Mouse (Mus musculus) MEL (cell line): Measurements from ENCODE around the gene Igfn1. TPM values are rescaled to one million over a fixed set of nuclear protein-coding genes. Genes with fewer than 3 reads are reported as not detected.

ENCODE experiments used
- DNase-seq: peaks from one replicate; pipeline ENCODE4 v3.0.0; 2011; ENCODE audit warnings: low read depth, low spot score
- H3K27ac ChIP-seq: 2 replicates; pipeline ENCODE4 v1.5.1; 2012; ENCODE audit warnings: low read depth, mild to moderate bottlenecking, control low read depth, low read length, moderate library complexity; ENCODE audit not compliant: control insufficient read depth
- H3K27me3 ChIP-seq, 2 experiments: fragments of 150-350 bp in 1 of 2; sonication (generic) in 1 of 2; 2 replicates each; pipeline ENCODE4 v1.6.1; 2012; ENCODE audit warnings: low read length in 2 of 2, mild to moderate bottlenecking in 2 of 2, improper control_type of control experiment in 1 of 2, moderate library complexity in 1 of 2; ENCODE audit not compliant: insufficient read depth in 2 of 2, control insufficient read depth in 1 of 2
- H3K36me3 ChIP-seq, 2 experiments: 2 replicates each; pipeline ENCODE4 v1.6.1; 2012 to 2014; ENCODE audit warnings: low read length in 2 of 2, improper control_type of control experiment in 1 of 2, inconsistent platforms in 1 of 2, mild to moderate bottlenecking in 1 of 2; ENCODE audit not compliant: insufficient read depth in 2 of 2, control insufficient read depth in 1 of 2
- H3K4me1 ChIP-seq, 2 experiments: fragments of 150-350 bp in 1 of 2; sonication (generic) in 1 of 2; 2 replicates each; pipeline ENCODE4 v1.6.1; 2012; ENCODE audit warnings: low read length in 2 of 2, improper control_type of control experiment in 1 of 2, mild to moderate bottlenecking in 1 of 2; ENCODE audit not compliant: insufficient read depth in 2 of 2, control insufficient read depth in 1 of 2
- H3K4me3 ChIP-seq, 2 experiments: fragments of 150-350 bp in 1 of 2; sonication (generic) in 1 of 2; 2 replicates each; pipeline ENCODE4 v1.5.1; 2012; ENCODE audit warnings: low read depth in 2 of 2, low read length in 2 of 2, mild to moderate bottlenecking in 2 of 2, moderate library complexity in 2 of 2, control low read depth in 1 of 2, improper control_type of control experiment in 1 of 2; ENCODE audit not compliant: control insufficient read depth in 1 of 2, insufficient read depth in 1 of 2
- H3K79me2 ChIP-seq: 2 replicates; pipeline ENCODE4 v1.6.1; 2012; ENCODE audit warnings: mild to moderate bottlenecking, low read length, moderate library complexity; ENCODE audit not compliant: control insufficient read depth, poor library complexity, insufficient read depth
- H3K9ac ChIP-seq: 2 replicates; pipeline ENCODE4 v1.6.1; 2012; ENCODE audit warnings: low read depth, mild to moderate bottlenecking, control low read depth, low read length, moderate library complexity; ENCODE audit not compliant: control insufficient read depth, poor library complexity, severe bottlenecking
- H3K9me3 ChIP-seq: fragments of 150-350 bp; sonication (generic); replicated peaks from 2 replicates; pipeline ENCODE4 v1.6.1; 2012; ENCODE audit warnings: mild to moderate bottlenecking, low read length, improper control_type of control experiment, moderate library complexity; ENCODE audit not compliant: insufficient read depth
- CHD1 ChIP-seq: IDR thresholded peaks from 2 replicates; pipeline ENCODE4 v1.6.1; 2012; ENCODE audit warnings: low read depth, mild to moderate bottlenecking, inconsistent platforms, low read length, improper control_type of control experiment
- CHD2 ChIP-seq: IDR thresholded peaks from 2 replicates; pipeline ENCODE4 v1.6.1; 2011; ENCODE audit warnings: low read length, improper control_type of control experiment
- CTCF ChIP-seq, 3 experiments: IDR thresholded peaks in 2 of 3; conservative IDR thresholded peaks in 1 of 3; 2 replicates each; pipeline ENCODE4 v1.5.1; 2011 to 2012; ENCODE audit warnings: low read length in 3 of 3, low read depth in 2 of 3, mild to moderate bottlenecking in 2 of 3, improper control_type of control experiment in 1 of 3, inconsistent platforms in 1 of 3, mixed read lengths in 1 of 3, moderate library complexity in 1 of 3; ENCODE audit not compliant: control insufficient read depth in 1 of 3, insufficient read depth in 1 of 3, poor library complexity in 1 of 3, severe bottlenecking in 1 of 3
- GABPA ChIP-seq: IDR thresholded peaks from 2 replicates; pipeline ENCODE4 v1.6.1; 2012; ENCODE audit warnings: low read depth, mild to moderate bottlenecking, inconsistent platforms, low read length, improper control_type of control experiment, moderate library complexity
- GATA1 ChIP-seq: IDR thresholded peaks from 2 replicates; pipeline ENCODE4 v1.6.1; 2011; ENCODE audit warnings: low read depth, low read length, improper control_type of control experiment
- HCFC1 ChIP-seq: IDR thresholded peaks from 2 replicates; pipeline ENCODE4 v1.6.1; 2012; ENCODE audit warnings: low read depth, mild to moderate bottlenecking, inconsistent platforms, low read length, improper control_type of control experiment, moderate library complexity
- MAFK ChIP-seq: IDR thresholded peaks from 2 replicates; pipeline ENCODE4 v1.6.1; 2011; ENCODE audit warnings: low read depth, mild to moderate bottlenecking, low read length, improper control_type of control experiment, borderline replicate concordance
- MAX ChIP-seq: IDR thresholded peaks from 2 replicates; pipeline ENCODE4 v1.6.1; 2011; ENCODE audit warnings: low read length, improper control_type of control experiment
- MEF2A ChIP-seq: IDR thresholded peaks from 2 replicates; pipeline ENCODE4 v1.6.1; 2014; ENCODE audit warnings: low read depth, mild to moderate bottlenecking, inconsistent platforms, low read length, improper control_type of control experiment; ENCODE audit not compliant: poor library complexity, insufficient replicate concordance, severe bottlenecking; ENCODE audit errors: extremely low read depth
- MXI1 ChIP-seq: IDR thresholded peaks from 2 replicates; pipeline ENCODE4 v1.6.1; 2011; ENCODE audit warnings: mild to moderate bottlenecking, low read depth, low read length, improper control_type of control experiment
- MYB ChIP-seq: IDR thresholded peaks from 2 replicates; pipeline ENCODE4 v1.6.1; 2011; ENCODE audit warnings: mild to moderate bottlenecking, low read depth, low read length, improper control_type of control experiment
- MYC ChIP-seq: IDR thresholded peaks from 2 replicates; pipeline ENCODE4 v1.6.1; 2011; ENCODE audit warnings: low read depth, mild to moderate bottlenecking, low read length, improper control_type of control experiment, moderate library complexity
- NELFE ChIP-seq: IDR thresholded peaks from 2 replicates; pipeline ENCODE4 v1.6.1; 2011; ENCODE audit warnings: low read depth, low read length, improper control_type of control experiment
- POLR2AphosphoS2 ChIP-seq: IDR thresholded peaks from 2 replicates; pipeline ENCODE4 v1.6.1; 2011; ENCODE audit warnings: low read length, improper control_type of control experiment
- POLR2AphosphoS5 ChIP-seq: IDR thresholded peaks from 2 replicates; pipeline ENCODE4 v1.6.1; 2012; ENCODE audit warnings: low read depth, borderline replicate concordance, mild to moderate bottlenecking, inconsistent platforms, low read length, moderate library complexity, mixed read lengths
- RAD21 ChIP-seq: IDR thresholded peaks from 2 replicates; pipeline ENCODE4 v1.6.1; 2011; ENCODE audit warnings: mild to moderate bottlenecking, low read depth, low read length, improper control_type of control experiment
- RCOR1 ChIP-seq: IDR thresholded peaks from 2 replicates; pipeline ENCODE4 v1.6.1; 2012; ENCODE audit warnings: low read depth, mild to moderate bottlenecking, inconsistent platforms, low read length, improper control_type of control experiment
- SIN3A ChIP-seq: IDR thresholded peaks from 2 replicates; pipeline ENCODE4 v1.6.1; 2012; ENCODE audit warnings: low read length, improper control_type of control experiment, inconsistent platforms
- SMC3 ChIP-seq: IDR thresholded peaks from 2 replicates; pipeline ENCODE4 v1.6.1; 2011; ENCODE audit warnings: low read depth, low read length, improper control_type of control experiment
- TBP ChIP-seq: IDR thresholded peaks from 2 replicates; pipeline ENCODE4 v1.8.0; 2011; ENCODE audit warnings: low read depth, low read length, improper control_type of control experiment
- UBTF ChIP-seq: IDR thresholded peaks from 2 replicates; pipeline ENCODE4 v1.6.1; 2012; ENCODE audit warnings: low read depth, mild to moderate bottlenecking, inconsistent platforms, low read length, improper control_type of control experiment, moderate library complexity, borderline replicate concordance; ENCODE audit not compliant: insufficient read depth
- USF1 ChIP-seq: IDR thresholded peaks from 2 replicates; pipeline ENCODE4 v1.6.1; 2014; ENCODE audit warnings: low read depth, mild to moderate bottlenecking, inconsistent platforms, low read length, improper control_type of control experiment, moderate library complexity
- USF2 ChIP-seq, 2 experiments: IDR thresholded peaks; 2 replicates each; pipeline ENCODE4 v1.6.1; 2011 to 2012; ENCODE audit warnings: improper control_type of control experiment in 2 of 2, low read length in 2 of 2, borderline replicate concordance in 1 of 2, inconsistent platforms in 1 of 2, low read depth in 1 of 2, mild to moderate bottlenecking in 1 of 2; ENCODE audit not compliant: insufficient read depth in 1 of 2
- ZC3H11A ChIP-seq: IDR thresholded peaks from 2 replicates; pipeline ENCODE4 v1.6.1; 2012; ENCODE audit warnings: low read depth, mild to moderate bottlenecking, inconsistent platforms, low read length, improper control_type of control experiment
- ZKSCAN1 ChIP-seq: IDR thresholded peaks from 2 replicates; pipeline ENCODE4 v1.6.1; 2012; ENCODE audit warnings: low read depth, mild to moderate bottlenecking, inconsistent platforms, low read length, improper control_type of control experiment, moderate library complexity
- ZMIZ1 ChIP-seq: IDR thresholded peaks from 2 replicates; pipeline ENCODE4 v1.6.1; 2012; ENCODE audit warnings: low read depth, mild to moderate bottlenecking, inconsistent platforms, low read length, improper control_type of control experiment, moderate library complexity
- polyA plus RNA-seq, 2 experiments: library from polyadenylated mRNA; stranded (reverse) in 1 of 2; unstranded in 1 of 2; fragments of >175 nt in 1 of 2; fragments of >200 nt in 1 of 2; gene quantifications; 2 replicates each; pipeline versions ENCODE4 v1.2.1 to v1.2.4; 2012; ENCODE audit warnings: low replicate concordance in 2 of 2, low read depth in 1 of 2; ENCODE audit not compliant: insufficient read length in 2 of 2, insufficient read depth in 1 of 2, missing spikeins in 1 of 2
- total RNA-seq: library from RNA; depleted of rRNA; stranded (reverse); fragments of 300-350 nt; gene quantifications from 2 replicates; pipeline ENCODE4 v1.2.3, GENCODE M21; 2012

The Igfn1 gene
- total and polyA plus RNA-seq, 3 experiments = 0.14 to 0.15 TPM; not detected in 1

- no peak for DNase-seq
- no peaks in the 10 kb centered on the region for H3K36me3 ChIP-seq
- H3K4me3 ChIP-seq = no peak overlapping the region
- no peaks in the 10 kb centered on the region for H3K9me3 ChIP-seq
- H3K79me2 ChIP-seq = no peaks in the 10 kb centered on the region
- H3K4me1 ChIP-seq = no peaks in the 10 kb centered on the region
- no peaks in the 10 kb centered on the region for H3K27me3 ChIP-seq
- no peak overlapping the region for H3K9ac ChIP-seq
- no peak overlapping the region for H3K27ac ChIP-seq
- TF ChIP-seq RAD21 (no peak), NELFE (no peak), GATA1 (no peak), SIN3A (no peak), USF1 (no peak), MAFK (no peak), HCFC1 (no peak), MAX (no peak), SMC3 (no peak), USF2 (IDR thresholded peaks at IDR 0.05; ENCODE audit: borderline replicate concordance in 1 of 2, insufficient read depth in 1 of 2, low read depth in 1 of 2, low read length in 2 of 2) (no peak), RCOR1 (no peak), ZMIZ1 (no peak), POLR2AphosphoS5 (no peak), CHD1 (no peak), GABPA (no peak), MEF2A (no peak), ZKSCAN1 (no peak), ZC3H11A (no peak), MYB (no peak)
Measured at GRCm38 (mm10) chr1:136040452-136040851, 34.3 kb upstream of the Igfn1 start.

- Histone ChIP-seq H3K9me3 (no peaks in the 10 kb centered on the region), H3K4me1 (no peaks in the 10 kb centered on the region), H3K9ac (no peak overlapping the region), H3K79me2 (no peaks in the 10 kb centered on the region), H3K4me3 (no peak overlapping the region), H3K27ac (no peak overlapping the region), H3K27me3 (no peaks in the 10 kb centered on the region), H3K36me3 (no peaks in the 10 kb centered on the region)
- TF ChIP-seq CHD1 = no peak
- no peak for TF ChIP-seq POLR2AphosphoS5
- TF ChIP-seq CHD2 = no peak
- TF ChIP-seq RCOR1 = no peak
- no peak for TF ChIP-seq CTCF (IDR thresholded peaks at IDR 0.05 in 2 of 3, conservative IDR thresholded peaks at IDR 0.05 in 1 of 3; ENCODE audit: control insufficient read depth in 1 of 3, insufficient read depth in 1 of 3, low read depth in 2 of 3, low read length in 3 of 3, poor library complexity in 1 of 3, severe bottlenecking in 1 of 3)
- no peak for TF ChIP-seq USF2 (IDR thresholded peaks at IDR 0.05; ENCODE audit: borderline replicate concordance in 1 of 2, insufficient read depth in 1 of 2, low read depth in 1 of 2, low read length in 2 of 2)
- TF ChIP-seq HCFC1 = no peak
- TF ChIP-seq UBTF = no peak
- TF ChIP-seq MEF2A = no peak
- TF ChIP-seq MXI1 = no peak
- TF ChIP-seq TBP = no peak
- TF ChIP-seq GATA1 = no peak
- no peak for TF ChIP-seq MYC
- TF ChIP-seq MYB = no peak
- TF ChIP-seq MAX = no peak
- TF ChIP-seq SIN3A = no peak
- no peak for TF ChIP-seq POLR2AphosphoS2
- no peak for DNase-seq
Measured at GRCm38 (mm10) chr1:136038746-136039538, 32.8 kb upstream of the Igfn1 start.
